Mouse (Mus musculus) C3H10T1/2 (cell line): ENCODE measurements around the gene Map4k5. TPM values are rescaled to one million over a fixed set of nuclear protein-coding genes. Genes with fewer than 3 reads are reported as not detected.

Experiments
- polyA plus RNA-seq, 2 experiments: library from polyadenylated mRNA; unstranded; fragments of >200 nt; fragmentation: generic; extraction: Trizol; gene quantifications; one replicate each; pipeline ENCODE4 v1.2.1; 2012; ENCODE audit warnings: missing spikeins in 2 of 2

The Map4k5 gene
- 1 to 10 TPM in 1 of 2 experiments, under 1 TPM in 1; 0.55 to 5.7 TPM for polyA plus RNA-seq

GRCm38 (mm10) chr12:69892371-69893251 is at the start of gene Map4k5, which contains the start of gene Atl1:
TSS of gene Map4k5 (minus strand) at chr12:69893200.
TSS of gene Atl1 (plus strand) at chr12:69892614.

GRCm38 (mm10) chr12:69790530-69791505 is 102.2 kb downstream of the Map4k5 start, which contains the start of gene Cdkl1:
TSS of gene Cdkl1 (minus strand) at chr12:69791267.

Other genes with a start within 250 kb of the Map4k5 start
- gene Sos2, start 211.3 kb downstream of the Map4k5 start, polyA plus RNA-seq = 1 to 10 TPM in 1 of 2 experiments, under 1 TPM in 1; 0.16 to 2.5 TPM
- gene L2hgdh, start 168.3 kb downstream of the Map4k5 start, polyA plus RNA-seq = 1 to 10 TPM in 1 of 2 experiments, under 1 TPM in 1; 0.37 to 2.2 TPM
- gene Atp5s, start 168.2 kb downstream of the Map4k5 start, polyA plus RNA-seq = 1 to 10 TPM in 1 of 2 experiments, under 1 TPM in 1; 0.82 to 8.3 TPM
- not detected for gene Cdkl1, start 101.9 kb downstream of the Map4k5 start, polyA plus RNA-seq
- gene Atl1, start 586 bp downstream of the Map4k5 start, polyA plus RNA-seq = 1 to 10 TPM in 1 of 2 experiments, under 1 TPM in 1; 0.06 to 1.7 TPM
- gene Sav1, start 93.8 kb upstream of the Map4k5 start, polyA plus RNA-seq = 10 to 100 TPM in 1 of 2 experiments, 1 to 10 TPM in 1; 7.2 to 24.1 TPM
- 1 to 10 TPM in 1 of 2 experiments, under 1 TPM in 1; 0.39 to 4.0 TPM for gene Nin, start 220.5 kb upstream of the Map4k5 start, polyA plus RNA-seq